Mouse (Mus musculus): ENCODE measurements around the gene St5. TPM values are rescaled to one million over a fixed set of nuclear protein-coding genes. Genes with fewer than 3 reads are reported as not detected.

Gene St5
- total RNA-seq, 2 experiments from 2014 or later, result 45.5 to 47.6 TPM

DNA sequence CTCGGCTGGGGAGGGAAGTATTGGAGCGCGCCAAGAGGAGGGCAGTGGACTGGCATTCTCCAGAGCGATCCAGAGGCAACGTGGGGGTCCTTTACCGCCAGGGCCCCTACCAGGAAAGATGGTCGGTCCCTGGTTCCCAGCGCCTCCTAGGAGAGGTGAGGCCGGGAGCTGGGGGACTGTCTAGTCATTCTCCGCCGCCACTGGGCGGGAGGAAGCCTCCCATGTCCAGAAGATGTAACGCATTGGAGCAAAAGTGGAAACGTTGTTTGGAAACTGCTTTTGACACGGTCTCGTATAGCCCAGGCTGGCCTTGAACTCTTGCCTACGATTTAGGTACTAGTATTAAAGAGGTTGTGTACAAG is 592 bp upstream of the St5 start:
- no peak for DNase-seq (ENCODE audit: low spot score in 2 of 2)

DNA sequence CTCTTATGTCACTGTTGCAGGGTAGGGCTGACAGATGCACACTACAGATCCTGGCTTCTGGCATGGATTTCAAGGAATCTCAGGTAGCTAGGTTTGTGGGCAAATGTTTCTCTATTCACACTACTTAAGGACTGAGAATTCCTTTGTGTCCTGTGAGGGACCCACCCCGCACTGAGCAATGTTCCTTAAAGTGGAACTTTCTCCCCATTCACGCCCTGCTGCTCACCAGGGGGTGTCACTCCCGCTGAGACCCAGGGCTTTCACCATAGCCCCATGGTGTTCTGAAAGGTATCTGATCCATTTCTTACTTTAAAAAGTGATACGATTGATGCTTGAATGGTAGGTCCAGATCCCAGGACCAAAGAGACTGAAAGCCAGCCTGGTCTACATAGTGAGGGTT is 684 bp downstream of the St5 start:
- no peak for DNase-seq (ENCODE audit: low spot score in 2 of 2)

GRCm38 (mm10) chr7:109700213-109700612 is 3.2 kb downstream of the St5 start:
- DNase-seq (ENCODE audit: low spot score in 2 of 2), result no peak

- no peak for DNase-seq (ENCODE audit: low spot score in 2 of 2)
Observed at GRCm38 (mm10) chr7:109695339-109695726, 8.1 kb downstream of the St5 start.

GRCm38 (mm10) chr7:109694576-109695338 is 8.6 kb downstream of the St5 start:
- no peak for DNase-seq (ENCODE audit: low spot score in 2 of 2)

- no peak for DNase-seq (ENCODE audit: low spot score in 2 of 2)
Observed at GRCm38 (mm10) chr7:109690961-109691360, 12.4 kb downstream of the St5 start.

DNA sequence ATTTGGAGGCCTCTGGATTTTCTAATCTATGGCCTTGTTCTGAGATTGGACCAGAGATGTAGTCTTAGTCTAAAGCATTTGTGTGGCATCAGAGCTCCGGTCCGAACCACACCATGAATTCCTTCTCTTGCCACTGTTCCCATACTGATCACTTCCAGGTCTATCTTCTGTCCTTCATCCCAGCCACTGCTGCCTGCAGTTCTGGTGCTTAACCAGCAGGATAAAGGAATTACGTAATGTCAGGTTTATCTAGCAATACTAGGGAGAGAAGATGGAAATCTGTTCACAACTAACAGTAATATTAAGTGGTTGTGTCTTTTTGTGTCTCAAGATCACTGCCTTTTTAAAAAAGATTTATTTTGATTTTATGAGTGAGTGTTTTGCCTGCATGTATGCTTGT is 13.3 kb downstream of the St5 start:
- DNase-seq (ENCODE audit: low spot score in 2 of 2), result no peak

- DNase-seq (ENCODE audit: low spot score in 2 of 2), result no peak
Observed at GRCm38 (mm10) chr7:109686585-109687128, 16.7 kb downstream of the St5 start.

GRCm38 (mm10) chr7:109680879-109681278 is 22.5 kb downstream of the St5 start:
- DNase-seq (ENCODE audit: low spot score in 2 of 2), result no peak

- no peak for DNase-seq (ENCODE audit: low spot score in 2 of 2)
Observed at GRCm38 (mm10) chr7:109680284-109680683, 23.1 kb downstream of the St5 start.

DNA sequence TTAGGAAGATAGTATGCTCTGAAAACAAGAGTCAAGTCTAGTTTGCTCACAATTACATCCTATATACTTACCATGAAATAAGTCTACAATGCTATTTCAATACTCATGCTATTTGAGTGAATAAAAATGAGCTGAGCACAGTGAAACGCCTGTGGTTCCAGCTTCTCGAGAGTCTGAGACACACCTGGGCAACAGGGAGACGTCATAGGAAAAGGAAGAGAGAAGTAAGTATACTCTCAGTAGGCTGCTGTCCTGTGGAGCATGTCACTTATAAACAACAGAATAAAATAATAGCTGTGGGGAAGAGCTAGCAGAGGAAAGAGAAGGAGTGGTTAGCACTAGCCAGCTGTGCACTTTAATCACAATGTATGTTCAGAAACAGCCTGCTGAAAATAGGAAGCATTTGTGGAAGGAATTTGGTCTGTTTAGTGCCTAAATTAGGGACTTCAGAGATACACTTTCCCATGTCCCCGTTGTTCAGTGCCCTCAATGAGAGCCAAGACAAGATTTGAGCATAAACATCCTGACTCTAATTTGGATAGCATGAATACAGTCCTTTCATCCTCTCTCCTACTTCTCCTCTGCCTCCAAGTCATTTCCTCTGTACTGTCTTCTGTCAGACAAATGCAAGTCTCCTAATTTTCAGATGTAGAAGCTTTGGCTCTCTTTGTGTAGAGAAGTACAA is 28.3 kb downstream of the St5 start:
- no peak for DNase-seq (ENCODE audit: low spot score in 2 of 2)

- peak; percentile 72 to 85 for DNase-seq (ENCODE audit: low spot score in 2 of 2)
Observed at GRCm38 (mm10) chr7:109671581-109672471, 31.6 kb downstream of the St5 start.

DNA sequence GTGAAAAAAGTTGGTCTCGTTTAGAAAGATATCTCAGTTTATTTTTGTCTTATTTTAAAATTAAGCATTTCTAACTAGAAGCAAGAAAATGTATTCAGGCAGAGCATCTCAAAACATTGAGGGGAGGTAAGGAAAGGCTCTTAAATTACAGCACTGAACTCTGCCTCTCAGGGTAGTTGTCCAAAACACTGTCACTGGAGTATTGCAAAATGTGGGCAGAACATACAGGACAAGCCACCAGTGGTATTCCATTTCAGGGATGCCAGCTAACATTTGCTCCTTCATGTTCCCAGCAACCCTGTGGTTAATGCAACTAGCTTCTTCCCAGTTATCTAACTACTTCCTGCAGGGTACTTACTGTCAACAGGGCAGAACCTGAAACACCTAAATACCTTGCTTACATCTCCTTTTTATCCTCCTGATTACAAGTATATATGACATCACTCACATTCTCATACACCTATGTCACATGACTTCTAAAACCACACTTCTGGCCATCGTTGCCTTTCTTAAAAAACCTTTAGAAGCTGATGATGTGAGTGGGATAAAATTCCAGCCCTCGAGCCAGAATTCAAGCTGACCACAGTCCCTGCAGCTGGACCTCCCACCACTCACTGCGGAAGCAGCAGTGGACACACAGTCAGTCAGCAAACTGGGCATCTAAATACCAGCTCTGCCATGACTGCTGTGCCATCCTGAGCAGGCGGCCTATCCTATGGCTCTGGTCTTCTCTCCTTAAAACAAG is 33.8 kb downstream of the St5 start:
- no peak for DNase-seq (ENCODE audit: low spot score in 2 of 2)

- no peak for DNase-seq (ENCODE audit: low spot score in 2 of 2)
Observed at GRCm38 (mm10) chr7:109666664-109667063, 36.7 kb downstream of the St5 start.

- DNase-seq (ENCODE audit: low spot score in 2 of 2), result no peak
Observed at GRCm38 (mm10) chr7:109662626-109663025, 40.8 kb downstream of the St5 start.

- no peak for DNase-seq (ENCODE audit: low spot score in 2 of 2)
Observed at GRCm38 (mm10) chr7:109659278-109659677, 44.1 kb downstream of the St5 start.

DNA sequence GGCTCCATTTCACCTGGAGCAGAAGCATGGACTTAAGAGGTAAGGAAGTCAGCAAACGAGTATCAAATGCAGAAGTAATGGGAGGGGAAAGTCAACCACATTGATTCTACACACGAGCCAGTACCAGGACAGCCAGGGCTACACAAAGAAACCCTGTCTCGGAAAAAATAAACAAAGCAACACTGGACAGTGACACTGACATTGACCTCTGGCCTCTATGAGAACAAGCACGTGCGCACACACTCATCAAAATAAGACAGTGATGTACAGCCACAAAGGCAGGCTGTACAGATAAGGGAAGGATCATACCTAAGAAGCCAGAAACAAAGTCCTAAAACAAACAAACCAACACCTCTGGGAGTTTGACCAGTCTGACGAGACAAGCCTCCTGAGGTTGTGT is 45.5 kb downstream of the St5 start:
- DNase-seq (ENCODE audit: low spot score in 2 of 2), result no peak

GRCm38 (mm10) chr7:109654871-109655270 is 48.5 kb downstream of the St5 start:
- no peak for DNase-seq (ENCODE audit: low spot score in 2 of 2)

DNA sequence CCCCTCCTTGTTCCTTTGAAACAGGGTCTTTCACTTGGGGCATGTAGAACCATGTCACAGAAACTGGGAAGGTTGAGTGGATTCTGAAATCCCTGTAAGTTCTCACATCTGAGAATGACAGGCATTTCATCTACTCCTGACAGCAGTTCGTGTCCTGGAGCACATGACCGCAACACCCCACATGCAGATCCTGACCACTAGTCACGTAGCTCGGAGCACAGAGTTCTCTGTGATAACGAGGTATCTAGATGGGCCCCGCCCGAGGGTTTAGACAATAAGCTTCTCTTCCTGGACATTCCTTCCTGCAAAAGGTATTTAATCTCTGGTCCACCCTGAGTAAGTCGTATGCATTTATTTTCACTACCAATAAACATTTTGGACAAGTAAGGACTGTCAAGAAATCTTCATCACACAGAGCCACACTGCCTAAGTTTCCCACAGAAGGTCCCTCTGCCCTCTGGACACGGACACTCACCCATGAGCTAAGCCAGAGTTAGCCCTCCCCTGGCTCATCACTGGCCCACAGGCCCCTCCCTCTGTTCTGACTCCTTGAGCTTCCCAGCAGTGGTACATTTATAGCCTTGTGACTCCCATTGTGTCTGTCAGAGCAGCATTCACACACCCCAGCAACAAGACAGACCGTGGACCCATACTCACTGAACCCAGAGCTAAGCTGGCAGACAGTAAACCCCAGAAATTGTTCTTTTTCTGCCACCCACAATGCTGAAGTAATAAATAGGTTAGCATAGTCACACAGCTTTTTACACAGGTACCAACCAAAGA is 54.4 kb downstream of the St5 start:
- no peak for DNase-seq (ENCODE audit: low spot score in 2 of 2)

DNA sequence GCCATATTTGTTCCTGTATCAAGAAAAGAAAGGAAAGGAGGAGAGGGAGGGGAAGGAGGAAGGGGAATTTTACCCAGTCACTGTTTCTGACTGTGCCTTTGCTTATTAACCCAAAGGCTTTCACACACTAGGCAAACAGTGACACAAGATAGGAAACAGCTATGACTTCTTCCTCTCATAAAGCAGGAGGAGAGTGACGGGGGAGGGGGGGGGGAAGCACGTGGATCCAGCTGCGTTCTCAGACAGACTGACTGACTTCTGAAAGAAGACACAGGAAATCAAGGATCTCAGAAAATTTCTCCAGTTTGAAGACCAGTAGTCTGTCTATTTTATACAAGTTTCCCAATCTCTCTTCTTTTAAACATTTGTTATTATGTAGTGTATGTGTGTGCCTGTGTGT is 56.8 kb downstream of the St5 start:
- DNase-seq (ENCODE audit: low spot score in 2 of 2), result no peak
